Mouse (Mus musculus) spleen, postnatal 36 days (tissue): ENCODE data around the gene Hras.

Experiments used
- DNase-seq, 2 experiments: peaks; one replicate each; pipeline ENCODE4 v3.0.0; 2022; ENCODE audit warnings: low spot score in 2 of 2, mixed read lengths in 1 of 2

Hras gene

GRCm38 (mm10) chr7:141193948-141194347 is at the start of gene Hras, which contains the start of gene Lrrc56:
Gene Hras, minus strand, starts transcription at chr7:141194005.
Gene Lrrc56, plus strand, starts transcription at chr7:141194157.
- peak; percentile 98 to 99 for DNase-seq

GRCm38 (mm10) chr7:141231551-141231950 is 37.7 kb upstream of the Hras start:
- DNase-seq, result no peak

DNA sequence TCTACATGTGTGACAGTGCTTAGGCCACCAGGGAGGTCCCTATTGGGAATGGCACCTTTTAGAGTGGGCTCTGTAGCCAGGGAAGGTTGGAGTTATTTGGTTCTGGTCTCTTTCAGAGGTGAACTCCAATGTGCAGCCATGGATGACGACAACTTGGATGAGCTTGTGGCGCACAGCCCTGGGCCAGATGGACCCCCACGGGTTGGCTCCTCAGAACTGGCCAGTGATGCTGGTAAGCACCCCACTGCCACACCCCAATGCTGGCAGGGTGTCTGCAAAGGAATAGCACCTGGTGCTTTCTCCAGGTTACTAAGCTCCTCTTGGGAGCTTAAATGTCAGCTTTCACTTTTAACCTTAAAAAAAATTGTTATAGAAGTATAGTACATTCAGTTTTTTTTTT is 37.3 kb upstream of the Hras start:
- DNase-seq, result no peak

GRCm38 (mm10) chr7:141230570-141230969 is 36.8 kb upstream of the Hras start:
- DNase-seq, result no peak

- no peak for DNase-seq
Observed at GRCm38 (mm10) chr7:141229702-141230101, 35.9 kb upstream of the Hras start.

GRCm38 (mm10) chr7:141228279-141229067 is 34.7 kb upstream of the Hras start, which contains the start of gene Phrf1:
Gene Phrf1, plus strand, starts transcription at chr7:141228784.
- DNase-seq, result peak; percentile 83 to 85

GRCm38 (mm10) chr7:141227796-141228195 is 34.0 kb upstream of the Hras start:
- no peak for DNase-seq

DNA sequence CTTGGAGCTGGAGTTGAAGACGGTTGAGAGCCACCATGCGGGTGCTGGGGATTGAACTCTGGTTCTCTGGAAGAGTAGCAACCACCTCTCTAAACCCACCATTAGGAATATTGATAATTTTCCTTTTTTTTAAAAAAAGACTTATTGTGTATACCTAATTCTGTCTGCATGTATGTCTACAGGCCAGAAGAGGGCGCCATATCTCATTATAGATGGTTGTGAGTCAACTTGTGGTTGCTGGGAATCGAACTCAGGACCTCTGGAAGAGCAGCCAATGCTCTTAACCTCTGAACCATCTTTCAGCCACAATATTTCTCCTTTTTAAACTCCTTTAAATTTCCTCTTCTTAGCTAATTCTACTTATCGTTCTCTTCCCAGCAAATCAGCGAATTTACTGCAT is 32.7 kb upstream of the Hras start:
- no peak for DNase-seq

DNA sequence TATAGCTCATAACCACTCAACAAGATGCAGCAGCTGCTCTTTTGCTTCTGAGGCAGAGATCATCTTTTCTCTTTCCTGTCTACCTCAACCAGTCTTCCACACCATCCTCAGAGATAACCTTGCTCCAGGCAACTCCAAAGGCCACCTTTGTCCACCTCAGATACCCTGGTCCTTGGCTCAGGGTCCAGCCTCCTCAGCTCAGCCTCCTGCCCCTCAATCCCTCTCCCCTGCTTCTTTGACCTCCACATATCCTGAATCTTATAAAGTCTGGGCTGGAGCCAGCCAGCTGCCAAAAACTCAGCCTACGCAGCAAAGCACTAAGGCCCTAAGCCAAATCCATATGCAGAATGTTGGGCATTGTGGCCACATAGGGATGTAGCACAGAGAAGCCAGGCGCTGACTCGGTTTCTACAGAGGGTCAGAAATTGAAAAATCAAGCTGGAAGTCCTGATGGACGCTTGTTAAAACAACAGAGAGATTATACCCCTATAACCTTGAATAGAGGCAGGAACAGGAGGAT is 29.0 kb upstream of the Hras start:
- DNase-seq, result no peak

DNA sequence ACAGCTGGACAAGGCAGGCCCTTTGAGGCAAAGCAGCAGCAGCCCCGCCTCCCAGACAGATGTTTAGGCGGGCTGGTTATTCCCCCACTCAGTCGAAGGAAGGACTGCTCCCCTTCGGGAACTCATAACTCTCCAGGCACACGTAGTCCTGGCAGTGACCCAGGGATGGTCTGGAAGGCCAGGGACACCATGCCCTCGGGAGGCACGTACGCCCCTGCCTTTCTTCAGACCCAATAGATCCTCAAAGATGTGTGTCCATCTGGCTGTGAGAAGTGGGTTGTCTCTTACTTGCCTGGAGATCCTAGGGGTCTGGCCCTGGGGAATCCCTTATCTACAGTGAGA is 28.3 kb upstream of the Hras start:
- DNase-seq, result no peak

- peak; percentile 94 to 97 for DNase-seq
Observed at GRCm38 (mm10) chr7:141221249-141222125, 27.7 kb upstream of the Hras start.

DNA sequence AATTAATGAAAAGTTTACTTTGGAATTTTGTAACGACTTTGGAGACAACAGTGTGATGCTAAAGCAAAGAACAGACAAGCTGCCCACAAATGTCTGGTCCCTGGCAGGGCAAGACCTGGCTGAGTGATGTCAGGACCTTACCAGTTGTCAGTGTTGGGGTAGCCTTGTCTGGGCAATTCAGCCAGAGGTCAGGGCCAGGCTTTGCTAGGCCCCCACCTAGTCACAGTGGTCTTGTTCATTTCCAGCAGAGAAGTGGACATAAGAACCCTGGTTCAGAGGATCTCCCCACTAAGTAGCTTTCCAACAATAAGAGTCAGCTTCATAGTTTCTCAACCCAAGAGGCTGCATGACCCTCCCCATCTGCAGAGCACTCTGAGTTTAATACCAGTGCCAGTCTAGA is 26.6 kb upstream of the Hras start:
- no peak for DNase-seq

DNA sequence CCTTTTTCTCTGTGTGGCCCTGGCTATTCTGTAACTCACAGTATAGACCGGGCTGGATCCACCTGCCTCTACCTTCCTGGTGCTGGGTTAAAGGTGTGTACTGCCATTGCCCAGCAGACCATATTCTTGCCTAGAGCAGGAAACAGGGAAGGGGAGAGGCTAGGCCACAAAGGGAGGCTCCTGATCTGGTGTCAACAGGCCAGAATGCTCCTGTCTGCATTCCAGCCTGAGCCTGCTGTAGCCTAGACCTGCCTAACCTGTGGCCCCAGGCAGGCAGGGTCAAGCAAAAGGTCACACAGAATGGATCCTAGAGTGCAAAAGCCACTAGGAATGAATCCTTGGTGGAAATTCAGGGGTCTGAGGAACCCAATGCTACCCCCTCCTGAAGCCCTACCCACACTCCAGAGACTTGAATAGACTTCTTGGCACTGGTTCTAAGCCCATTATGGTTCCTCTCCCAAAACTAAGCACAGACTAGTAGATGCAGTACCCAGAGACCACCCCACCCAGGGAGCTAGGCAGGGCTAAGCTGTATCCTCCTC is 25.8 kb upstream of the Hras start:
- no peak for DNase-seq

GRCm38 (mm10) chr7:141218557-141219133 is 24.8 kb upstream of the Hras start:
- no peak for DNase-seq

- DNase-seq, result no peak
Observed at GRCm38 (mm10) chr7:141218141-141218540, 24.3 kb upstream of the Hras start.

DNA sequence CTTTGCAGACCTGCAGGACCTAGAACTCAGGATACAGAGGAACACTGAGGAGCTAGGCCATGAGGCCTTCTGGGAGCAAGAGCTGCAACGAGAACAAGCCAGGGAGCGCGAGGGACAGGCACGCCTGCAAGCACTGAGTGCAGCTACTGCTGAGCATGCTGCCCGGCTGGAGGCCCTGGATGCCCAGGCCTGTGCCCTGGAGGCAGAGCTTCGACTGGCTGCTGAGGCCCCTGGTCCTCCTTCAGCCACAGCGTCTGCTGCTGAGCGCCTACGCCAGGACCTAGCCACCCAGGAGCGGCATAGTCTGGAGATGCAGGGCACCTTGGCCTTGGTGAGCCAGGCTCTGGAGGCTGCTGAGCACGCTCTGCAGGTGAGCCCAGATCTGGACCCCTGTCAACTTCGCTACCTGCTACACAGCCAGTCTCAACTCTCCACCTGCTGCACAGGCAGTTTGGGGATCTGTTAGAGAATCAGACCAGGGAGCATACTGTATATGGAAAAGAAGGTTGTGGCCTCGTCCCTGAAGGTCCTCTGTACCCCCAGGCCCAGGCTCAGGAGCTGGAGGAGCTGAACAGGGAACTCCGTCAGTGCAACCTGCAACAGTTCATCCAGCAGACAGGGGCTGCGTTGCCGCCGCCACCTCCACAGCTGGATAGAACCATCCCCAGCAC is 23.7 kb upstream of the Hras start:
- no peak for DNase-seq

- DNase-seq, result no peak
Observed at GRCm38 (mm10) chr7:141216894-141217293, 23.1 kb upstream of the Hras start.

DNA sequence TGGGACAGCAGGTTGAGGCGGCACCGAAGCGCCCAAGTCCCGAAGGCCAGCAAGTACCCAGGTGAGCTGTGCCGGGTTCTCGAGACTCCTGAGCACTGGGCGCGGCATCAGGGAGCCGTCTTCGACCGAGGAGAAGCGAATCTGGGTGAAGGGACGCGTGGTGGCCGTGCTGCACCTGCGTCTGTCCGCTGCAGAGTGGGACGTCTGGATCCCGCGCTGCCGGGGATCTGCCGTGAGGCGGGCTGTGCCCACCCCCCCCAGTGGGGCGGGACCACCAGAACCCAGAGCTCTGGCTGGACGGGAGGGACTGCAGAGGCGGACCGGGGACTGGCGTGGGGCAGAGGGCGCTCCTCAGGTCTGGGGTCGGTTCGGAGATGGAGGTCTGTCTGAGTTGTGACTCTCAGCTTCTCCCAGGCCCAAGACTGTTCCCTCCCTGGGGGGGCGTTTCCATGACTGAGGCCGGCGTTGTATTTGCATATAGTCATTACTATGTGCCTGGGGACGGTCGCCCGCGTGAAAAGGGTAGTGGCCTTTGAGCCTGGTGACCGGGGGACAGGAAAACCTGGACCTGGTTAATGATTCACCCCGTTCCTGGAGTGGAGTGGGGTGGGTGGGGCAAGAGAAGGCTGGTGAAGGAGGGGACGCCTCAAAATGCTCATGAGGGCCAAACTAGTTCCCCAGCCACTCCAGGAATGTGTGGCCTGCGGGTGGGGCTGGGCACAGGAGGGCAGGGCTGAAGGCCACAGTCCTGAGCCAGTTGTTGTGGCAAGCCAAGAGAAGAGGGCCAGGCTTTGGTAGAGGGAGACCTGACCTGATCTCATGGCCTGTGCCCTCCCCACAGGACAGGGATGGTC is 22.3 kb upstream of the Hras start:
- peak; percentile 55 to 69 for DNase-seq

DNA sequence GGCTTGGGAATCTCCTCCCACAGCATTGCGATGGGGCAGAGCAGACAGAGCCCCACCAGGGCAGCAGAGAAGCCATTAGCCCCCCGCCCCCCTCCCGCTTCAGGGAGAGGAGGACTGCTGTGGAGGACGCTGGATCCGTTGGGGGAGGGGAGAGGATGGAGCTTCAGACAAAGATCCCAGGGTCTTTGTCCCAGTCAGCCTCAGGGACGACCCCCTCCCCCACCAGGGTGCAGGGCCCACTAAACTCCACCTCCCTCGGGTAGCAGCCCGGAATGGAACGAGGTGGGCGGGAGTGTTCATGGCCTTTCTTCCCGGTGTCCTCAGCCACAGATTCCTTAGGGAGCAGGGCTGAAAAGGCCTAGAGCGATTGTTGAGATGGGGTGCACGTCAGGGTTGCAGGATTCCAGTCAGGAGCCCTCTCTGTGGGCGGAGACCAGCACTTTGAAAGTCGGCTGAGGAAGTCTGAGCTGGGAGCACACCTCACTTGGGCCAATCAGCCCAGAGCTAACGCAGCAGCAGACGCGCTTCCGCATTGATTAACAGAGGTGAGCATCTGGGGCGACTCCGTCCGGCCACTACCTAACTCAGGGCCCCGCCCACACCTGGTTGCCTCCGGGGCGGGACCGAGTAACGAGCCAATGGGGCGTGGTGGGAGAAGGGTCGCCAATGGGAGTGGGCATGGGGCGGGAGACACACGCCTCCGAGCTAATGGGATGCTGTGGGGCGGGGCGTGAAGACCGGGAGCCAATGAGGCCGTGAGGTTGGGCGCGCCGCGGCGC is 21.5 kb upstream of the Hras start, which contains the start of gene Rassf7:
Gene Rassf7 (plus strand): TSS at position 760 of the 779 bp plus-strand sequence.
- peak; percentile 99 for DNase-seq
